Mouse (Mus musculus) CH12.LX (cell line): ENCODE results near the gene Olfr203. TPM values are rescaled to one million over a fixed set of nuclear protein-coding genes. Genes with fewer than 3 reads are reported as not detected.
"Not testable (repeated sequence)": the region's sequence is repeated elsewhere in the genome, so short reads cannot be mapped to it uniquely, and the experiment has no call there.

Source experiments
- DNase-seq: peaks from one replicate; pipeline ENCODE4 v3.0.0-alpha.2; 2013; ENCODE audit errors: extremely low read depth
- H3K27ac ChIP-seq: 2 replicates; pipeline ENCODE4 v1.5.1; 2012; ENCODE audit warnings: low read depth, mild to moderate bottlenecking, control low read depth, moderate library complexity; ENCODE audit not compliant: insufficient read depth
- H3K27me3 ChIP-seq: replicated peaks from 2 replicates; pipeline ENCODE3; 2012; ENCODE audit warnings: inconsistent platforms
- H3K36me3 ChIP-seq, 2 experiments: replicated peaks in 1 of 2; 2 replicates each; pipeline versions ENCODE3 to v1.6.1; 2012; ENCODE audit warnings: inconsistent platforms in 1 of 2, low read length in 1 of 2, mild to moderate bottlenecking in 1 of 2, mixed read lengths in 1 of 2, moderate library complexity in 1 of 2; ENCODE audit not compliant: control insufficient read depth in 1 of 2, insufficient read depth in 1 of 2
- H3K4me1 ChIP-seq, 2 experiments: 2 replicates each; pipeline ENCODE4 v1.6.1; 2012; ENCODE audit warnings: inconsistent platforms in 1 of 2, moderate library complexity in 1 of 2; ENCODE audit not compliant: insufficient read depth in 2 of 2, control insufficient read depth in 1 of 2
- H3K4me2 ChIP-seq: 2 replicates; pipeline ENCODE4 v1.6.1; 2012; ENCODE audit warnings: low read depth, mild to moderate bottlenecking, control low read depth; ENCODE audit not compliant: poor library complexity, insufficient read depth, severe bottlenecking
- H3K4me3 ChIP-seq, 3 experiments: fragments of 150-350 bp in 1 of 3; sonication (generic) in 1 of 3; replicated peaks in 1 of 3; 2 replicates each; pipeline versions ENCODE3 to v1.5.1; 2011 to 2012; ENCODE audit warnings: low read depth in 2 of 3, low read length in 2 of 3, mild to moderate bottlenecking in 2 of 3, moderate library complexity in 2 of 3, control low read depth in 1 of 3, improper control_type of control experiment in 1 of 3, inconsistent platforms in 1 of 3, mixed read lengths in 1 of 3; ENCODE audit not compliant: poor library complexity in 1 of 3
- H3K79me2 ChIP-seq: replicated peaks from 2 replicates; pipeline ENCODE4 v1.6.1; 2012; ENCODE audit warnings: mild to moderate bottlenecking, moderate library complexity; ENCODE audit not compliant: control insufficient read depth, poor library complexity, insufficient read depth, severe bottlenecking; ENCODE audit errors: extremely low read depth
- H3K9ac ChIP-seq: 2 replicates; pipeline ENCODE4 v1.6.1; 2012; ENCODE audit warnings: low read depth, mild to moderate bottlenecking, control low read depth, moderate library complexity; ENCODE audit not compliant: insufficient read depth
- H3K9me3 ChIP-seq: replicated peaks from 2 replicates; pipeline ENCODE3; 2012; ENCODE audit warnings: low read length, inconsistent platforms, mixed read lengths
- CHD1 ChIP-seq: IDR thresholded peaks from 2 replicates; pipeline ENCODE4 v1.6.1; 2012; ENCODE audit warnings: low read depth, low read length, improper control_type of control experiment, inconsistent platforms
- ELF1 ChIP-seq: IDR thresholded peaks from 2 replicates; pipeline ENCODE4 v1.6.1; 2014; ENCODE audit warnings: low read depth, mild to moderate bottlenecking, inconsistent platforms, low read length, improper control_type of control experiment
- EP300 ChIP-seq: IDR thresholded peaks from 2 replicates; pipeline ENCODE4 v1.6.1; 2011; ENCODE audit warnings: low read length, improper control_type of control experiment
- ETS1 ChIP-seq: conservative IDR thresholded peaks from 2 replicates; pipeline ENCODE4 v1.6.1; 2012; ENCODE audit warnings: low read depth, mild to moderate bottlenecking, inconsistent platforms, low read length, improper control_type of control experiment, moderate library complexity
- GABPA ChIP-seq: IDR thresholded peaks from 2 replicates; pipeline ENCODE4 v1.6.1; 2012; ENCODE audit warnings: low read depth, low read length, improper control_type of control experiment, inconsistent platforms; ENCODE audit not compliant: insufficient replicate concordance
- HCFC1 ChIP-seq: IDR thresholded peaks from 2 replicates; pipeline ENCODE4 v1.6.1; 2012; ENCODE audit warnings: low read depth, mild to moderate bottlenecking, inconsistent platforms, low read length, improper control_type of control experiment
- MAX ChIP-seq: IDR thresholded peaks from 2 replicates; pipeline ENCODE4 v1.6.1; 2011; ENCODE audit warnings: low read length, improper control_type of control experiment
- MYC ChIP-seq: IDR thresholded peaks from 2 replicates; pipeline ENCODE4 v1.6.1; 2011; ENCODE audit warnings: low read depth, mild to moderate bottlenecking, improper control_type of control experiment, low read length
- NELFE ChIP-seq: IDR thresholded peaks from 2 replicates; pipeline ENCODE4 v1.6.1; 2011; ENCODE audit warnings: low read depth, low read length, improper control_type of control experiment
- NRF1 ChIP-seq: IDR thresholded peaks from 2 replicates; pipeline ENCODE4 v1.6.1; 2014; ENCODE audit warnings: low read depth, mild to moderate bottlenecking, inconsistent platforms, low read length, improper control_type of control experiment, moderate library complexity
- PAX5 ChIP-seq: IDR thresholded peaks from 2 replicates; pipeline ENCODE4 v1.6.1; 2012; ENCODE audit warnings: low read length, inconsistent platforms, mixed read lengths
- SIN3A ChIP-seq: IDR thresholded peaks from 2 replicates; pipeline ENCODE4 v1.6.1; 2012; ENCODE audit warnings: low read length, improper control_type of control experiment, inconsistent platforms
- TBP ChIP-seq: conservative IDR thresholded peaks from 2 replicates; pipeline ENCODE4 v1.6.1; 2011; ENCODE audit warnings: low read depth, low read length, improper control_type of control experiment
- TCF12 ChIP-seq: IDR thresholded peaks from 2 replicates; pipeline ENCODE4 v1.6.1; 2014; ENCODE audit warnings: low read depth, mild to moderate bottlenecking, inconsistent platforms, low read length, improper control_type of control experiment
- USF1 ChIP-seq: IDR thresholded peaks from 2 replicates; pipeline ENCODE4 v1.6.1; 2014; ENCODE audit warnings: low read depth, mild to moderate bottlenecking, inconsistent platforms, low read length, improper control_type of control experiment
- USF2 ChIP-seq: conservative IDR thresholded peaks from 2 replicates; pipeline ENCODE4 v1.6.1; 2011; ENCODE audit warnings: low read depth, low read length, improper control_type of control experiment
- ZC3H11A ChIP-seq: IDR thresholded peaks from 2 replicates; pipeline ENCODE4 v1.6.1; 2012; ENCODE audit warnings: low read depth, mild to moderate bottlenecking, inconsistent platforms, low read length, improper control_type of control experiment
- ZKSCAN1 ChIP-seq: IDR thresholded peaks from 2 replicates; pipeline ENCODE4 v1.6.1; 2012; ENCODE audit warnings: low read depth, inconsistent platforms, low read length, improper control_type of control experiment, borderline replicate concordance
- ZMIZ1 ChIP-seq: IDR thresholded peaks from 2 replicates; pipeline ENCODE4 v1.6.1; 2012; ENCODE audit warnings: low read depth, mild to moderate bottlenecking, inconsistent platforms, low read length, improper control_type of control experiment
- ZNF384 ChIP-seq: IDR thresholded peaks from 2 replicates; pipeline ENCODE4 v1.6.1; 2012; ENCODE audit warnings: low read depth, low read length, improper control_type of control experiment, inconsistent platforms
- dilution Hi-C: fragments of 300-500 bp; cut with MboI; formaldehyde crosslinking; loops from 2 replicates; pipeline ENCODE4 v1.14.3; 2020; ENCODE audit warnings: low sequenced_read_pairs; ENCODE audit not compliant: extremely low pct_unique_long_range_greater_than_20kb, extremely low pct_ligation_motif_present
- in situ Hi-C: fragments of 300-500 bp; cut with MboI; formaldehyde crosslinking; loops from 3 replicates; pipeline ENCODE4 v1.14.3; 2019; ENCODE audit warnings: low sequenced_read_pairs, low pct_ligation_motif_present, low pct_unique_long_range_greater_than_20kb, mixed read lengths
- polyA plus RNA-seq: library from polyadenylated mRNA; unstranded; fragments of >175 nt; gene quantifications from 2 replicates; pipeline ENCODE4 v1.2.1, GENCODE M21; 2012; ENCODE audit warnings: low read depth; ENCODE audit not compliant: insufficient read length
- total RNA-seq, 2 experiments: library from RNA; depleted of rRNA; stranded (reverse); fragments of 300-350 nt in 1 of 2; fragments of >200 nt in 1 of 2; gene quantifications; 2 replicates each; pipeline ENCODE4 v1.2.3; 2012 to 2014

Olfr203 gene
- total and polyA plus RNA-seq, 3 experiments = not detected

GRCm38 (mm10) chr16:59272532-59272931, 26.1 kb upstream of the Olfr203 start, which contains the start of gene Olfr201:
Gene Olfr201 (minus strand): TSS chr16:59272632.
- H3K4me1 ChIP-seq, H3K27me3 ChIP-seq, H3K36me3 ChIP-seq, H3K4me2 ChIP-seq, H3K4me3 ChIP-seq, in situ Hi-C loops, H3K79me2 ChIP-seq, H3K9me3 ChIP-seq, DNase-seq, dilution Hi-C loops, H3K27ac ChIP-seq, H3K9ac ChIP-seq: not testable (repeated sequence)

- TF ChIP-seq HCFC1 (no peak), TCF12 (no peak), MYC (no peak), EP300 (no peak), SIN3A (no peak), USF1 (no peak), CHD1 (no peak), MAX (no peak), ELF1 (no peak), ZC3H11A (no peak), ZNF384 (no peak)
- Histone ChIP-seq H3K79me2 (no peaks in the 10 kb centered on the region), H3K4me1 (no peaks in the 10 kb centered on the region), H3K9ac (no peak overlapping the region), H3K36me3 (no peaks in the 10 kb centered on the region), H3K27me3 (no peaks in the 10 kb centered on the region), H3K4me2 (no peak overlapping the region), H3K9me3 (no peaks in the 10 kb centered on the region), H3K4me3 (no peak overlapping the region), H3K27ac (no peak overlapping the region)
- DNase-seq = no peak
- dilution Hi-C loops (no loop called here), in situ Hi-C loops (no loop called here)
These were observed 18.1 kb upstream of the Olfr203 start for GRCm38 (mm10) chr16:59280542-59280941.

GRCm38 (mm10) chr16:59283476-59283875, 15.2 kb upstream of the Olfr203 start:
- dilution Hi-C loops = no loop called here
- in situ Hi-C loops = no loop called here
- Histone ChIP-seq H3K27ac (no peak overlapping the region), H3K4me3 (no peak overlapping the region), H3K4me1 (no peaks in the 10 kb centered on the region), H3K9ac (no peak overlapping the region), H3K9me3 (no peaks in the 10 kb centered on the region), H3K36me3 (no peaks in the 10 kb centered on the region), H3K79me2 (no peaks in the 10 kb centered on the region), H3K4me2 (no peak overlapping the region), H3K27me3 (no peaks in the 10 kb centered on the region)
- TF ChIP-seq PAX5 (no peak), USF2 (no peak), NELFE (no peak), ZKSCAN1 (no peak), USF1 (no peak), ETS1 (no peak), TBP (no peak), GABPA (no peak), TCF12 (no peak), ELF1 (no peak), NRF1 (no peak), ZMIZ1 (no peak)
- no peak for DNase-seq
